Mouse (Mus musculus) right cerebral cortex, adult 18-20 months (tissue): ENCODE results near the gene Defb19.
A peak's percentile ranks its signal among the peaks of the same experiment; 100 is the strongest.

Source experiments
- DNase-seq: peaks from one replicate; pipeline ENCODE4 v3.0.0; 2022; ENCODE audit warnings: mixed read lengths

Gene Defb19

DNA sequence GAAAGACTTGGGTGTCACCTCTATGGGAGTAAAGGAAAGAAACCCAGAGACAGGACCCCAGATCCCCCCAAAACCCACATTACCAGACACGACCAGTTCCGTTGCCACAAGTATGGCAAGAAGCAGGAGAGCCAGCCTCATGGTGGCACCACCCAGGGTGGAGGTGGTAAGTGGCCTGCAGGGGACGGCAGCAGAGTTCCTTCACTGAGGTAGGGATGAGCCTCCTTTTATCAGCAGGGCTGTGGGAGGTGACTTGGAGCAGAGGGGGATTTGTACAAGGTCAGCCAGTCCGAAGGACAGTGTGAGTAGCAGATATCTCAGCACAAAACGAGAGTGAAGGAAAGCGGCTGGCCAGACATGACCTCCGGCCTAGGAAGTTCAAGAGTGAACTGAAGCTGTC, at the start of gene Defb19:
Gene Defb19 (minus strand): TSS at position 206 of the 400 bp plus-strand sequence.
- no peak for DNase-seq

DNA sequence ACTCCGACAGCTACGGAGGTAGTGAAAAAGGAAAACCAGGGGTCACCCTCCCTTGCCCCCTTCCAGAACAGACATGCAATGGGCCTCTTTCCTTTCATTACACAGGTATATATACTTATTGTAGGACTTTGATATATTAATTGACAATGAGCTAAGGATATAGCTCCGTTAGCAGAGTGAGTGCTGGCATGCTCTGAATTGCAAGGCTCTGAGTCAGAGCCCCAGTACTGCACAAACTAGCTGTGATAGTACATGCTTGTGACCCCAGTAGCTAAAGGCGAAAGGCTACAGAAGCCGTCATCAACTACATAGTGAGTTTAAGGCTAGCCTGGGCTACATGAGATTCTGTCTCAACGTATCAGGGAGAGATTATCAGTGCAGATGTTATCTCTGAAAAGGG, 49.8 kb upstream of the Defb19 start:
- no peak for DNase-seq

DNA sequence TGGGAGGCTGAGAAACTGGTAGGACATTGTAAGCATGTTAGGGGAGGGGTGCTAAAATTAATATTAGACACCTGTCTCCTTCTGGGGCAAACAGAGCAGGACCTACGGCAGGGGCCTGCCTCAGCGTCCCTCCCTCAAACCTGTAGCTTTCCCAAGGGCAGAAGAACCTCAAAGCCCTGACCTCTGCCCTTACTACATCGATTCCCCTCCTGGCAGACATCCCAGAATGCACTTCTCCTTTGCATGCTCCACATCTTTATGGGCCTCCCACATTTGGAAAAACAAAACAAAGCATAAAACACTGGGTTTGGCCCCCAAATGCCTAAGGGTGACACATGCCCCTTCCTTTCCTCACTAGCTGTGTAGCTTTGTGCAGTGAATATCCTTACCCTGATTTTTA, 49.1 kb upstream of the Defb19 start:
- DNase-seq = no peak

DNA sequence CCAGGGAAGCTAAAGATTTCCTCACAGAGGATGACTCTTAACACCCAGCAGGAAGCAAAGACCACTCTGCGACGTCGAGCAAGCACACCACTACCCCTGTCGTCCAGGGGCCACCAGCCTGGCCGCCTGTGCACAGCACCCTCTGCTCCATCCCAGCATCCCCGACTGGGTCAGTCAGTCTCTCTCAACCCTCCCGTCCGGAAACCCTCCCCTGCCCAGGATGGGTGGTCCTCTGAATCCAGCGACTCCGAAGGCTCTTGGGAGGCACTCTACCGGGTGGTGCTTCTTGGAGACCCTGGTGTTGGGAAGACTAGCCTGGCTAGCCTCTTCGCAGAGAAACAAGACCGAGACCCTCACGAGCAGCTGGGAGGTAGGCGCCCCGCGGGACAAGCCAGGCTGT, 48.0 kb upstream of the Defb19 start:
- no peak for DNase-seq

DNA sequence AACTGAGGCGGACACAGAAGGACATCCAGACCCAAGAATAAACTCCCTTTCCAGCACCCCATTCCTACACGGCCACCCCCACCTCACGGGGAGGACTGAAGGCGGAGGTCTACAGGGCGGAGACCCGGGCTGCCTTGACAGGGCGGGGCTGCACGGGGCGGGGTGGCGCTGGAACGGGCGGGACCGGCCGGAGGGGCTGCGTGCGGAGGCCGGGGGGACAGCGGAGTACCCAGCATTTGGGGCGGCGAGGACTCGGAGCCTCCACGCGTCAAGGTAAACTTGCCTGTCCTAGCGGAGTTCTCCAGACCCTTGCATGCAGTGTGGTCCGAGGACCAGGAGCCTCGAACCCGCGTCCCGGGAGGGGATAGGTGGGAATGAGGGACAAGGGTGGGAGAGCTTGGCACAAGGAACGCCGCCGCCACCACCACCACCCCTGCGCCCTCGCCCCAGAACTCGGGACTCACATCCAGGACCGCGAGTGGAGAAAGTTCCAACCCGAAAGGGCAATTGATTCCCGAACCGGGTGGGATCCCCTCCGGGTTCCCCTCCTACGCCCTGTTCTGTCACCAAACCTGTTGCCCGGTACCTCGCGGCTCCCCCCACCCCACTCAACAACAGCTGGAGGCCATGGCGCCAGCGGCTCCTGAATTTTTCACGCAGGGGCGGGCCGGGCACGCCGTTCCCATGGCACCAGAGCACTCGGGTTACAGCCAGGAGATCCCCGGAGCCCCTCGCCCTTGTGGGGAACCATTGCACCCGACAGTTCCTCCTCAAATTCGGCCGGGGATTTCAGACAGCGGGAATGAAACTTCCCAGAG, 46.9 kb upstream of the Defb19 start, which contains the start of gene Rem1:
Gene Rem1 (plus strand): TSS at position 178 of the 818 bp plus-strand sequence.
- no peak for DNase-seq

DNA sequence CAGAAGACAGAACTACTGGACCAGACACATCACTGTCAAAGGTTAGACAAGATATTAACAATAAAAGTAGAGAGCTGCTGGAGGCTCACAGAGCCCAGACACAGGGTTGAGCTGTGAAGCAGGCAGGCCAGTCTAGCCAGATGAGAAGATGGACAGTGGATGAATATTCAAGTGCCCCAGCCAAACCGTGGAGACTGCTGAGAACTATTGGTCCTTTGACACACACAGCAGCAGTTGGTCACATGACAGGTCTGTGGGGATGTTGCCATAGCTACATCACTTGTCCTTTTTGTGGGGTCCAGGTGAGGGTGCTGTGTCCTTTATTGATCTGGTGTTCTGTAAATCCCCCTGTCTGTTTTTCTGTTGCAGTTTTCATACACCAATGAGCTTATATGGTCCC, 45.1 kb upstream of the Defb19 start:
- DNase-seq = no peak

- no peak for DNase-seq
Observed at GRCm38 (mm10) chr2:152624566-152624965, 44.5 kb upstream of the Defb19 start.

- DNase-seq = no peak
Observed at GRCm38 (mm10) chr2:152622953-152623352, 42.8 kb upstream of the Defb19 start, which contains the start of gene Defb25. Defb25 (minus strand) TSS chr2:152623053.

- no peak for DNase-seq
Observed at GRCm38 (mm10) chr2:152622151-152622550, 42.0 kb upstream of the Defb19 start.

- peak; percentile 46 for DNase-seq
Observed at GRCm38 (mm10) chr2:152620367-152621134, 40.4 kb upstream of the Defb19 start.

GRCm38 (mm10) chr2:152617374-152617773, 37.3 kb upstream of the Defb19 start:
- no peak for DNase-seq

DNA sequence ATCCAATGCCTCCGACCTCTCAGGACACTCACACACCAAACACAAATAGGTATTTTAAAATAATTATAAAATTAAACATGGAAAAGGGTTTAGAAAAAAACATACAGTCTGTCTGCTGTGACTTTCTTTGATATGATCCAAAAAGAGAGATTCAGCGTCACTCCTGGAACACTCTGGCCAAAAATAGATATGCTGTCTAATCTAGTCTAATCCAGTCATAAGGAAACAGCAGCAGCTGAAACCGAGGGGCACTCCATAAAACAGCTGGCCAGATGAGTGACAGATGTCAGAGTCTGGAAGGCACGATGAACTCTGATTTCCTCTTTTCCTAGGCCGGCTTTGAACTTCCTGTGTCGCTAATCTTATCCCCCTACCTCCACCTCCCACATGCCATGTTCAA, 36.4 kb upstream of the Defb19 start:
- DNase-seq = no peak

GRCm38 (mm10) chr2:152615563-152615962, 35.5 kb upstream of the Defb19 start:
- DNase-seq = peak; percentile 41

DNA sequence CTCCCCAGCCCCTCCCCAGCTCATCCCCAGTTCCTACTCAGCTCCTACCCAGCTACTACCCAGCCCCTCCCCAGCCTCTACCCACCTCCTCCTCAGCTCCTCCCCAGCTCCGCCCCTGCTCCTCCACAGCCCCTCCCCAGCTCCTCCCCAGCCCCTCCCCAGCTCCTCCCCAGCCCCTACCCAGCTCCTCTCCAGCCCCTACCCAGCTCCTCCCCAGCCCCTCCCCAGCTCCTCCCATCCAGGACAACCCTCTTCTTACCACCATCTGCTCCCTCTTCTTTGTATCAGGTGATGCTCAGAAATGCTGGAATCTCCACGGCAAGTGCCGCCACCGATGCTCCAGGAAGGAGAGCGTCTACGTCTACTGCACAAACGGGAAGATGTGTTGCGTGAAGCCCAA, 32.1 kb upstream of the Defb19 start:
- DNase-seq = no peak

DNA sequence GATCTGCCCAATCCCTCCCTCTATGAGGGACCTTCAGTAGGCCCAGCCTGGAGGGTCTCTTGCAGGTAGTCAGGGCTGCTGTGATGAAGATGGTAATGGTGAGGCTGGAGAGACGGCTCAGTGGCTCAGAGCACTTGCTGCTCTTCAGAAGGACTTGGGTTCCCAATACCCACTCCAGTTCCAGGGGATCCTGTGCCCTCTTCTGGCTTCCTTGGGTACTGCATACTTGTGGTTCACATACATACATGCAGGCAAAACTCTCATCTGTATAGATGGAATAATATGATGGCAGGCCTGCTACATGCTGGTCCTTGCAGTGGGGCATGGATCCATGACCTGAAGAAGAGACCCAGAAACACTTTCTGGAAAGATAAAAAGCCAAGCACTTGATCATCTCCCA, 28.6 kb upstream of the Defb19 start:
- DNase-seq = no peak

GRCm38 (mm10) chr2:152607746-152608145, 27.6 kb upstream of the Defb19 start:
- DNase-seq = no peak

DNA sequence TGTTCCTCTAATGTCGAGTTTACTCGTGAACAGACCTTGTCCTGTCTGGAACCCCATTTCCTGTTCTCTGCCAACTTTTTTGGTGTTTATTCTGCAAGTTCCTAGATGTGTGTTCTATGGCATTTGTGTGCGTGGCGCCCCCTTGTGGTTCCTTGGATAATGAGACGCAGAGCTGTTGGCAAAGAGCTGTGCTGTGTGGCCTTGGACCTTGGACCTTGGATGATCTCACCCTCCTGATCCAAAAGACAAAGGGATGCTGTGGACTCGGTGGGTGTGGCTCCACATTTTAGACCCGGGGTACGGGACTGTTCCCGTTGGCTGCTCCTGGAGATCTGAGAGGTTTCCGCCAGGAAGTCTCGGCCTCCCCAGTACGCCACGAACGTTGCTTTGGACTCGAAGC, 23.9 kb upstream of the Defb19 start, which contains the start of gene Defb36:
Gene Defb36 (plus strand): TSS at position 271 of the 400 bp plus-strand sequence.
- DNase-seq = no peak

- DNase-seq = no peak
Observed at GRCm38 (mm10) chr2:152601275-152601960, 21.3 kb upstream of the Defb19 start.

GRCm38 (mm10) chr2:152600076-152600475, 20.0 kb upstream of the Defb19 start:
- DNase-seq = no peak

DNA sequence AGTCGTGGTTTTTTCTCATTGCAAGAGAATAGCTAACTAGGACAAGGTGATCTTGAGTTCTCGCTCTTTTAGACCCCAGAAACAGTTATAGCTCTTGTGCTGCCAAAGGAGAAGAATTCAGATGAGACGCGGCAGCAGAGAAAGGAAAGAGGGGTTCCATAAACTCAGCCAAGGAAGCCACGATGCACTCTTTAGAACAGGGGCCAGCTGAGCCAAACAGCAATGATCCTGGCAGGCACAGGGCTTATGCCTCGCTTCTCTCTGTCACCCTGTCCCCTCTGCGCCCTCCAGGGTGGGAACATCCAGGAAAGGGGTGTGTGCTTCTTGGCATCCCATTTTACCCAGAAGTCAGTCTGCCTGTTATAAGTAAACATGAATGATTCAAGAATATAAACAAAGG, 19.2 kb upstream of the Defb19 start, which contains the start of gene Defb45:
Gene Defb45 (minus strand): TSS at position 101 of the 400 bp plus-strand sequence.
- no peak for DNase-seq

GRCm38 (mm10) chr2:152589021-152589420, 8.9 kb upstream of the Defb19 start:
- no peak for DNase-seq

DNA sequence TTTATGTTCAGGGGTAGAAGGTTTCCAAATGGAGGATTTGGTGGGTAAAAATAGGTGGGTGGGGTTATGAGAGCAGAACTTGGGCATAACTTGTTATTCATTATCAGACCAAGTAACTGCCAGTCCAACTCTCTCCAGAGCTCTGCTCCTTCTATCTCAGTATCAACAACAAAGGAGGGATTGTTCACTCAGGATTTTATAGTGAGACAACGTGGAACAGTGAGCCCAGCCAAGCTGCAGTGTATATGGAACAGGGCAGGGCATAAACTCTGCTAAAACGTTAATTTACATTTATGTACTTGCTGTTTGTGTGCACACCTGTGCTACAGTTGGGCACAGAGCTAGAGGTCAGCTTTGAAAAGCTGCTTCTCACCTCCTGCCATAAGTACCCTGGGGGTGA, 8.3 kb upstream of the Defb19 start:
- DNase-seq = no peak

GRCm38 (mm10) chr2:152586926-152587560, 6.9 kb upstream of the Defb19 start:
- DNase-seq = no peak
